Mouse (Mus musculus): ENCODE data around the gene Eef1akmt1. TPM values are rescaled to one million over a fixed set of nuclear protein-coding genes. Genes with fewer than 3 reads are reported as not detected.
A peak's percentile ranks its signal among the peaks of the same experiment; 100 is the strongest.

Eef1akmt1 gene
- polyA plus RNA-seq, 1 experiment from 2014 or later, result 87.2 TPM

DNA sequence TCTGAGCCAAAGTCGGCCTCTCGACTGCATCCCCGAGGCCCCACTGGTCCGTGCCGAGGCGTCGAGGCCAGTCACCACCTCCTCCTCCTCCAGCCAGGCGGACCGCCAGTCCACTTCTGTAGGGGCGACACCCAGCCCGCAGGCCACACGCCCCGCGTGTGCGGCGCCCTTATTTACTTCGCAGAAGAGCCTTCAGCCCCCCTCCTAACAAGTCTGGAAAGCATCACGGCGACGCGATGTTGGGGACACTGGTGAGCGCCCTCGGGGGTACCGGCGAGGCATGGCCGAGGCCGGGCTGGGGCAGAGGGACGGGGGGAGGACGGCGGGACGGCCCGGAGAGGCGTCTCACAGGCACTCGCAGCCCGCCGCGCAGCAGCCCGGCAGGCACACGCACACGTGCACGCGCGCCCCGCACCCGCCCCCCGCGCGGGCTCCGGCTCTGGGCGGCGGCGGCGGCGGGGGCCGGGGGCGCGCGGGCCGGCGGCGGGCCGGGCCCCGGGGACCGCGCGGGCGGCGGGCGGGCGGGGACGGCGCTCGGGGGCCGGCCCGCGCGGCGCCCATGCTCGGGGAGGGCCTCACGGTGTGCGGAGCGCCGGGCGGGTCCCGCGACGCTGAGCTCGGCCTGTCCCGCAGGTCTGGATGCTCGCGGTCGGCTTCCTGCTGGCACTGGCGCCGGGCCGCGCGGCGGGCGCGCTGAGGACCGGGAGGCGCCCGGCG is 46.6 kb downstream of the Eef1akmt1 start, which contains the start of gene Il17d:
Gene Il17d (plus strand): TSS at position 107 of the 717 bp plus-strand sequence.
- peak; percentile 55 for ATAC-seq (ENCODE audit: low read depth)
- Histone ChIP-seq H3K9ac (ENCODE audit: low read depth, low read length) (peak within 1 kb of the TSS; percentile 78), H3K9me3 (ENCODE audit: control insufficient read depth, low read length) (no peaks in the 10 kb centered on the region), H3K36me3 (ENCODE audit: control insufficient read depth, insufficient read depth, low read length) (no peaks in the 10 kb centered on the region), H3K4me1 (ENCODE audit: control insufficient read depth, insufficient read depth, low read length) (peaks cover 5% of the 10 kb centered on the region; the same call in 1 of the 2 replicates), H3K4me3 (ENCODE audit: low read depth, low read length) (peak within 1 kb of the TSS; percentile 76), H3K27ac (replicated peaks; ENCODE audit: low read depth, low read length) (peak within 1 kb of the TSS; percentile 55; the same call in 1 of the 2 replicates), H3K27me3 (replicated peaks; ENCODE audit: control insufficient read depth, insufficient read depth, low read length) (0 out of 2 replicates have a peak, but pooled peaks cover 17% of the 10 kb centered on the region), H3K4me2 (ENCODE audit: low read depth, low read length) (peak within 1 kb of the TSS; percentile 75)
- peak; percentile 30 for DNase-seq (ENCODE audit: low spot score)
- 1% methylated on average over 33 of the region's 104 CpGs for WGBS

- Histone ChIP-seq H3K9me3 (ENCODE audit: control insufficient read depth, low read length) (no peaks in the 10 kb centered on the region), H3K4me1 (ENCODE audit: control insufficient read depth, insufficient read depth, low read length) (peaks cover 5% of the 10 kb centered on the region; the same call in 1 of the 2 replicates), H3K27ac (replicated peaks; ENCODE audit: low read depth, low read length) (no peak overlapping the region), H3K27me3 (replicated peaks; ENCODE audit: control insufficient read depth, insufficient read depth, low read length) (0 out of 2 replicates have a peak, but pooled peaks cover 16% of the 10 kb centered on the region), H3K36me3 (ENCODE audit: control insufficient read depth, insufficient read depth, low read length) (no peaks in the 10 kb centered on the region), H3K9ac (ENCODE audit: low read depth, low read length) (no peak overlapping the region), H3K4me3 (ENCODE audit: low read depth, low read length) (peak overlapping the region; percentile 76; the same call in 1 of the 2 replicates), H3K4me2 (ENCODE audit: low read depth, low read length) (peak overlapping the region; percentile 75)
- ATAC-seq (ENCODE audit: low read depth), result no peak
- DNase-seq (ENCODE audit: low spot score), result no peak
- 87% methylated on average over 9 of the region's 9 CpGs for WGBS
Observed at GRCm38 (mm10) chr14:57523762-57524161, 47.6 kb downstream of the Eef1akmt1 start.

DNA sequence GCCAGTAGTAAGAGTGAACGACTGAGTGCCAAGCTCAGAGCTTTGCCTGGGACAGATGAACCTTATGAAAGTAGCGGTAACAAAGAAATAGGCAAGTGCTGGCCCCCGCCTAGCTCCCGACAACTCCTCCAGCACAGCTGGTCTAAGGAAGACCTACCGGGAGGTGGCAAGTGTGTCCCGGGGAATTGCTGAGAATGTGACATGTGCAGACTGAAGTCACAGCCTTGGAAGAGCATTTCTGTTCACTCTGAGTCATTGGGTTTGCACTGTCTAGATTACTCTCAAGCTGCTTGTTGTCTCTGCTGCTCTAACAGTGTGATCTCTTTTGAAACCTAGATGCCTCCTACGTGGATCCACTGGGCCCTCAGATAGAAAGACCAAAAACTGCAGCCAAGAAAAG is 54.4 kb downstream of the Eef1akmt1 start:
- H3K36me3 ChIP-seq (ENCODE audit: control insufficient read depth, insufficient read depth, low read length), result no peaks in the 10 kb centered on the region
- no peak overlapping the region for H3K4me2 ChIP-seq (ENCODE audit: low read depth, low read length)
- DNase-seq (ENCODE audit: low spot score) (no peak), ATAC-seq (ENCODE audit: low read depth) (no peak)
- no peak overlapping the region for H3K4me3 ChIP-seq (ENCODE audit: low read depth, low read length)
- no peak overlapping the region for H3K27ac ChIP-seq (replicated peaks; ENCODE audit: low read depth, low read length)
- no peaks in the 10 kb centered on the region for H3K9me3 ChIP-seq (ENCODE audit: control insufficient read depth, low read length)
- no peak overlapping the region for H3K9ac ChIP-seq (ENCODE audit: low read depth, low read length)
- no peaks in the 10 kb centered on the region for H3K27me3 ChIP-seq (replicated peaks; ENCODE audit: control insufficient read depth, insufficient read depth, low read length)
- WGBS, result 83% methylated on average over 7 of the region's 7 CpGs
- H3K4me1 ChIP-seq (ENCODE audit: control insufficient read depth, insufficient read depth, low read length), result no peaks in the 10 kb centered on the region

- ATAC-seq (ENCODE audit: low read depth) (no peak), DNase-seq (ENCODE audit: low spot score) (no peak)
- Histone ChIP-seq H3K27me3 (replicated peaks; ENCODE audit: control insufficient read depth, insufficient read depth, low read length) (no peaks in the 10 kb centered on the region), H3K4me2 (ENCODE audit: low read depth, low read length) (no peak overlapping the region), H3K27ac (replicated peaks; ENCODE audit: low read depth, low read length) (no peak overlapping the region), H3K4me1 (ENCODE audit: control insufficient read depth, insufficient read depth, low read length) (no peaks in the 10 kb centered on the region), H3K9ac (ENCODE audit: low read depth, low read length) (no peak overlapping the region), H3K9me3 (ENCODE audit: control insufficient read depth, low read length) (no peaks in the 10 kb centered on the region), H3K36me3 (ENCODE audit: control insufficient read depth, insufficient read depth, low read length) (no peaks in the 10 kb centered on the region), H3K4me3 (ENCODE audit: low read depth, low read length) (no peak overlapping the region)
- WGBS, result 68% methylated on average over 6 of the region's 6 CpGs
Observed at GRCm38 (mm10) chr14:57515156-57515762, 56.2 kb downstream of the Eef1akmt1 start.

- no peak overlapping the region for H3K4me3 ChIP-seq (ENCODE audit: low read depth, low read length)
- WGBS, result 54% methylated on average over 5 of the region's 6 CpGs
- no peaks in the 10 kb centered on the region for H3K4me1 ChIP-seq (ENCODE audit: control insufficient read depth, insufficient read depth, low read length)
- H3K9ac ChIP-seq (ENCODE audit: low read depth, low read length), result no peak overlapping the region
- peak overlapping the region; percentile 56; the same call in 1 of the 2 replicates for H3K27ac ChIP-seq (replicated peaks; ENCODE audit: low read depth, low read length)
- H3K9me3 ChIP-seq (ENCODE audit: control insufficient read depth, low read length), result no peaks in the 10 kb centered on the region
- DNase-seq (ENCODE audit: low spot score) (peak; percentile 77), ATAC-seq (ENCODE audit: low read depth) (peak; percentile 87)
- no peak overlapping the region for H3K4me2 ChIP-seq (ENCODE audit: low read depth, low read length)
- no peaks in the 10 kb centered on the region for H3K27me3 ChIP-seq (replicated peaks; ENCODE audit: control insufficient read depth, insufficient read depth, low read length)
- peaks cover 4% of the 10 kb centered on the region; the same call in 1 of the 2 replicates for H3K36me3 ChIP-seq (ENCODE audit: control insufficient read depth, insufficient read depth, low read length)
Observed at GRCm38 (mm10) chr14:57509554-57509953, 61.9 kb downstream of the Eef1akmt1 start.

DNA sequence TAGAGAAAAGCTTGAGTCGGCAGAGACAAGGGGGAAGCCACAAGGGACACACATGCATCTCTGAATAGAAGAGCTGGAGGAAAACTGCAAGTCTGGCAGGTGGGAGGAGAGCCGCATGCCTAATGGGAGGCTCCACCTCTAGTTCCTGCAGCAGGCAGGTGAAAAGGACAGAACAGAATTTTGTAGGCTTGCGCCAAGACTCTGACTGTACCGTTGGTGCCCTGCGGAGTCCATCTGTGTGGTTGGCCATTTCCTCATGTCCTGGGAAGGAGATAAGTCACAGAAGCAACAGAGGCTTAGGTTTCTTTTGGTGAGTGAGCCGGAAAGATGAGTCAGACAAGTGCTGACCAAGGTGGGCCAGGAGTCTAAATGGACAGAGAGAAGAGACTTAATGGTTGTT is 67.7 kb downstream of the Eef1akmt1 start:
- no peak overlapping the region for H3K9ac ChIP-seq (ENCODE audit: low read depth, low read length)
- no peaks in the 10 kb centered on the region for H3K4me1 ChIP-seq (ENCODE audit: control insufficient read depth, insufficient read depth, low read length)
- ATAC-seq (ENCODE audit: low read depth), result no peak
- no peak overlapping the region for H3K4me3 ChIP-seq (ENCODE audit: low read depth, low read length)
- peaks cover 4% of the 10 kb centered on the region; the same call in 1 of the 2 replicates for H3K36me3 ChIP-seq (ENCODE audit: control insufficient read depth, insufficient read depth, low read length)
- no peak overlapping the region for H3K27ac ChIP-seq (replicated peaks; ENCODE audit: low read depth, low read length)
- H3K4me2 ChIP-seq (ENCODE audit: low read depth, low read length), result no peak overlapping the region
- no peaks in the 10 kb centered on the region for H3K9me3 ChIP-seq (ENCODE audit: control insufficient read depth, low read length)
- 84% methylated on average over 6 of the region's 6 CpGs for WGBS
- no peak for DNase-seq (ENCODE audit: low spot score)
- no peaks in the 10 kb centered on the region for H3K27me3 ChIP-seq (replicated peaks; ENCODE audit: control insufficient read depth, insufficient read depth, low read length)

Other genes with a start within 250 kb of the Eef1akmt1 start
- 32.0 and 37.0 TPM in 2 replicates for gene Cryl1, start 173.1 kb downstream of the Eef1akmt1 start, polyA plus RNA-seq (2014; fragmentation: Nextera tagmentation; extraction: Ambion mirVana)
- gene Ift88, start 147.6 kb downstream of the Eef1akmt1 start, polyA plus RNA-seq (2014; fragmentation: Nextera tagmentation; extraction: Ambion mirVana), result 16.4 and 17.4 TPM in 2 replicates
- gene Il17d, start 46.8 kb downstream of the Eef1akmt1 start, polyA plus RNA-seq (2014; fragmentation: Nextera tagmentation; extraction: Ambion mirVana), result 5.4 and 5.5 TPM in 2 replicates
- 23.0 and 26.5 TPM in 2 replicates for gene Xpo4, start 93.8 kb upstream of the Eef1akmt1 start, polyA plus RNA-seq (2014; fragmentation: Nextera tagmentation; extraction: Ambion mirVana)
- not detected in 2 replicates for gene Gm49361, start 174.5 kb upstream of the Eef1akmt1 start, polyA plus RNA-seq (2014; fragmentation: Nextera tagmentation; extraction: Ambion mirVana)
- 22.7 and 23.9 TPM in 2 replicates for gene Lats2, start 186.8 kb upstream of the Eef1akmt1 start, polyA plus RNA-seq (2014; fragmentation: Nextera tagmentation; extraction: Ambion mirVana)
- gene Sap18, start 226.6 kb upstream of the Eef1akmt1 start, polyA plus RNA-seq (2014; fragmentation: Nextera tagmentation; extraction: Ambion mirVana), result 19.6 and 48.6 TPM in 2 replicates

Measured in embryonic facial prominence, embryonic 14.5 days (tissue).